In genomic region chr5:73338832-73339163, GRCm38 (mm10) we compare ENCODE assay signal across 8 mouse cellular contexts. TPM values are rescaled to one million over a fixed set of nuclear protein-coding genes. Genes with fewer than 3 reads are reported as not detected.
A peak's percentile ranks its signal among the peaks of the same experiment; 100 is the strongest.
DNase-seq lines count a peak whose midpoint lies in the region; ATAC-seq and TF ChIP-seq lines count a peak whose summit lies in the region.

No protein-coding gene starts in this region.

- H3K4me2 ChIP-seq in midbrain, embryonic 11.5 days: peak overlapping the region; percentile 60

- no peak for TF ChIP-seq POLR2A in kidney, adult 2 months (IDR thresholded peaks at IDR 0.05; ENCODE audit: low read depth, low read length)
- TF ChIP-seq POLR2A in brain, embryonic 14.5 days (IDR thresholded peaks at IDR 0.05; ENCODE audit: borderline replicate concordance, extremely low read depth, insufficient read depth, insufficient read length, poor library complexity, severe bottlenecking): no peak

- 65% methylated on average over 14 of the region's 14 CpGs for WGBS in kidney, adult 2 months
- 42% methylated on average over 14 of the region's 14 CpGs for WGBS in midbrain, embryonic 11.5 days

- no peaks in the 10 kb centered on the region for H3K9me3 ChIP-seq in midbrain, embryonic 11.5 days (ENCODE audit: control insufficient read depth, low read length)

- peak overlapping the region; percentile 57 for H3K4me3 ChIP-seq in kidney, adult 2 months (ENCODE audit: insufficient read depth, low read depth, low read length)
- H3K4me3 ChIP-seq in midbrain, embryonic 11.5 days (ENCODE audit: low read depth, low read length): peak overlapping the region; percentile 55

- H3K9ac ChIP-seq in midbrain, embryonic 11.5 days (ENCODE audit: low read length): peak overlapping the region; percentile 74

- no peak overlapping the region for H3K27ac ChIP-seq in kidney, adult 2 months (ENCODE audit: insufficient read depth, low read depth, low read length)
- no peak overlapping the region for H3K27ac ChIP-seq in midbrain, embryonic 11.5 days (ENCODE audit: low read depth, low read length)

- ATAC-seq in hematopoietic stem cell, adult 5-6 weeks (replicated peaks in 1 of 2; ENCODE audit: insufficient read depth in 1 of 2, low FRiP score in 2 of 2, low TSS enrichment in 1 of 2, low read depth in 1 of 2, poor library complexity in 2 of 2, severe bottlenecking in 2 of 2): peak; percentile 1 to 30; a peak in 2 of 4 replicates
- ATAC-seq in midbrain, embryonic 11.5 days (ENCODE audit: low FRiP score): peak; percentile 49

- no peaks in the 10 kb centered on the region for H3K36me3 ChIP-seq in kidney, adult 2 months (ENCODE audit: control insufficient read depth, insufficient read depth, low read length)
- no peaks in the 10 kb centered on the region for H3K36me3 ChIP-seq in midbrain, embryonic 11.5 days (ENCODE audit: control insufficient read depth, insufficient read depth, low read length)

- no peak for TF ChIP-seq CTCF in kidney, adult 2 months (conservative IDR thresholded peaks at IDR 0.05; ENCODE audit: insufficient read depth, insufficient read length, low read depth, low read length)
- no peak for TF ChIP-seq CTCF in brain, embryonic 14.5 days (IDR thresholded peaks at IDR 0.05; ENCODE audit: borderline replicate concordance, extremely low read depth, insufficient read depth, insufficient read length)

- DNase-seq in kidney, adult 2 months: no peak
- no peak for DNase-seq in kidney, adult 11 months
- DNase-seq in brain, embryonic 14.5 days (ENCODE audit: low read depth): peak; percentile 65
- peak; percentile 92 for DNase-seq in midbrain, embryonic 11.5 days (ENCODE audit: low spot score, missing footprints)
- no peak for DNase-seq in right cerebral cortex, postnatal 14 days
- no peak for DNase-seq in urinary bladder, postnatal 25 days (ENCODE audit: low spot score)
- no peak for DNase-seq in adrenal gland, postnatal 4 days (ENCODE audit: low spot score in 2 of 2)

- no peaks in the 10 kb centered on the region for H3K27me3 ChIP-seq in kidney, adult 2 months (replicated peaks; ENCODE audit: control insufficient read depth, insufficient read depth, low read length)
- H3K27me3 ChIP-seq in midbrain, embryonic 11.5 days (ENCODE audit: control insufficient read depth, insufficient read depth, low read length): no peaks in the 10 kb centered on the region

- H3K4me1 ChIP-seq in kidney, adult 2 months (ENCODE audit: control insufficient read depth, insufficient read depth, low read length): no peaks in the 10 kb centered on the region
- H3K4me1 ChIP-seq in midbrain, embryonic 11.5 days (ENCODE audit: control insufficient read depth, insufficient read depth, low read length): peaks cover 6% of the 10 kb centered on the region

RNA-seq across cellular contexts. Expression of gene Ociad2, which starts 2.0 kb away (rescaled TPM):
- 2.8 and 3.5 TPM in 2 replicates for polyA plus RNA-seq in kidney, adult 2 months (2012; rRNA removed)
- 6.5 and 9.3 TPM in 2 replicates for polyA plus RNA-seq in brain, embryonic 14.5 days (2012; rRNA removed)
- total RNA-seq in hematopoietic stem cell, adult 5-6 weeks (2017): 10.7 and 13.3 TPM in 2 replicates
- 13.5 and 15.5 TPM in 2 replicates for polyA plus RNA-seq in midbrain, embryonic 11.5 days (2014; fragmentation: Nextera tagmentation; extraction: Ambion mirVana)
- total RNA-seq in adrenal gland, postnatal 4 days (2021): 10 to 100 TPM; 11.4 to 11.7 TPM

RNA-seq across cellular contexts. Expression of gene Ociad1, which starts 46.2 kb away (rescaled TPM):
- polyA plus RNA-seq in kidney, adult 2 months (2012; rRNA removed): 65.6 and 75.6 TPM in 2 replicates
- polyA plus RNA-seq in brain, embryonic 14.5 days (2012; rRNA removed): 162 and 184 TPM in 2 replicates
- 315 and 317 TPM in 2 replicates for total RNA-seq in hematopoietic stem cell, adult 5-6 weeks (2017)
- polyA plus RNA-seq in midbrain, embryonic 11.5 days (2014; fragmentation: Nextera tagmentation; extraction: Ambion mirVana): 159 and 168 TPM in 2 replicates
- total RNA-seq in adrenal gland, postnatal 4 days (2021): 100 to 1,000 TPM; 203 to 214 TPM

Comparison
In these comparisons a context has a peak if more than half of its experiments do, and no peak if none do; other contexts are left out.
1. DNase-seq: peak in brain, embryonic 14.5 days (single experiment) and midbrain, embryonic 11.5 days (single experiment); none in kidney, adult 2 months (single experiment), kidney, adult 11 months (single experiment), right cerebral cortex, postnatal 14 days (single experiment), urinary bladder, postnatal 25 days (single experiment) and adrenal gland, postnatal 4 days (0 of 2).